Mouse (Mus musculus): ENCODE measurements around the gene Lrrc58.

The Lrrc58 gene

GRCm38 (mm10) chr16:37920842-37921409 is 52.7 kb downstream of the Lrrc58 start:
- DNase-seq (ENCODE audit: low spot score): no peak

- no peak for DNase-seq (ENCODE audit: low spot score)
These were observed 57.9 kb downstream of the Lrrc58 start for GRCm38 (mm10) chr16:37926087-37926486.

GRCm38 (mm10) chr16:37927117-37927516 is 58.9 kb downstream of the Lrrc58 start:
- no peak for DNase-seq (ENCODE audit: low spot score)

DNA sequence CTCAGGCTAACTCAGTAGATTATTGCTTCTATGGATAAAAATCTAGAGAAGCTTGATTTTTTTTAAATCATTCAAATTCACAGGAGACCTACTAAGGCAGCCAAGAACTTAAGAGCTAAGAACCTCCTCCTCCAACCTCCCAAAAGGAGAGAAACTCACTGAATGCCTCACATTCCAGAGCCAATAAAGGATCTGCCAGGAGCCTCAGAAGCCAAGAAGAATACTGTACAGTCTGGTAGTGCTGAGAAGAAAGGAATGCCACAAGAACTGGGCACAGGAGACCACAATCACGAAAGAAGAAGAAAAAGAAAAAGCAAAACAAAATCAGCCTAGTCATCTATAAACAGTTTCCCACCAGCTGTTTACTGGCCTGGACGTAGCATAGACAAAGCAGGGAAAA is 60.8 kb downstream of the Lrrc58 start:
- DNase-seq (ENCODE audit: low spot score): no peak

- no peak for DNase-seq (ENCODE audit: low spot score)
These were observed 61.4 kb downstream of the Lrrc58 start for GRCm38 (mm10) chr16:37929626-37930025.

- no peak for DNase-seq (ENCODE audit: low spot score)
These were observed 66.7 kb downstream of the Lrrc58 start for GRCm38 (mm10) chr16:37934932-37935331.

GRCm38 (mm10) chr16:37937276-37937675 is 69.1 kb downstream of the Lrrc58 start:
- no peak for DNase-seq (ENCODE audit: low spot score)
